Mouse (Mus musculus) liver, embryonic 13.5 days (tissue): ENCODE results near the gene Ano2. TPM values are rescaled to one million over a fixed set of nuclear protein-coding genes. Genes with fewer than 3 reads are reported as not detected.

Experiments used
- ATAC-seq: fragments of 200-750 bp; cut with Nextera tagmentation; 2 replicates; pipeline ENCODE4 v1.8.0; 2017; ENCODE audit warnings: low read depth, mild to moderate bottlenecking, moderate number of reproducible peaks, moderate library complexity
- DNase-seq: peaks from one replicate; pipeline ENCODE4 v3.0.0; 2022
- H3K27ac ChIP-seq: fragments of 300-500 bp; sonication (generic); 2 replicates; pipeline ENCODE4 v1.5.1; 2015; ENCODE audit warnings: moderate library complexity, mild to moderate bottlenecking, inconsistent platforms
- H3K27me3 ChIP-seq: fragments of 300-500 bp; sonication (generic); 2 replicates; pipeline ENCODE4 v1.6.1; 2015; ENCODE audit warnings: mild to moderate bottlenecking, inconsistent platforms
- H3K36me3 ChIP-seq: fragments of 300-500 bp; sonication (generic); 2 replicates; pipeline ENCODE4 v1.6.1; 2015; ENCODE audit warnings: mild to moderate bottlenecking, inconsistent platforms
- H3K4me1 ChIP-seq: fragments of 300-500 bp; sonication (generic); replicated peaks from 2 replicates; pipeline ENCODE4 v1.6.1; 2015; ENCODE audit warnings: inconsistent platforms
- H3K4me2 ChIP-seq: fragments of 300-500 bp; sonication (generic); 2 replicates; pipeline ENCODE4 v1.6.1; 2015; ENCODE audit warnings: inconsistent platforms, mild to moderate bottlenecking, moderate library complexity
- H3K4me3 ChIP-seq: fragments of 300-500 bp; sonication (generic); replicated peaks from 2 replicates; pipeline ENCODE4 v1.5.1; 2015; ENCODE audit warnings: mild to moderate bottlenecking, inconsistent platforms
- H3K9ac ChIP-seq: fragments of 300-500 bp; sonication (generic); 2 replicates; pipeline ENCODE4 v1.6.1; 2015; ENCODE audit warnings: mild to moderate bottlenecking, inconsistent platforms
- H3K9me3 ChIP-seq: fragments of 300-500 bp; sonication (generic); replicated peaks from 2 replicates; pipeline ENCODE4 v1.6.1; 2016; ENCODE audit warnings: inconsistent platforms
- WGBS: fragments of 180-500 bp; shearing (Covaris S2); methylation state at CpG from one replicate; pipeline ENCODE4 v1.1.7; 2015; ENCODE audit not compliant: insufficient replicate concordance; 5-methylcytosine and 5-hydroxymethylcytosine counted together
- polyA plus RNA-seq: library from polyadenylated mRNA; unstranded; fragments of >200 nt; fragmentation: Nextera tagmentation; extraction: Ambion mirVana; gene quantifications from 2 replicates; pipeline ENCODE4 v1.2.1, GENCODE M21; 2015

The Ano2 gene
- polyA plus RNA-seq, 1 experiment from 2014 or later = 0.18 TPM

DNA sequence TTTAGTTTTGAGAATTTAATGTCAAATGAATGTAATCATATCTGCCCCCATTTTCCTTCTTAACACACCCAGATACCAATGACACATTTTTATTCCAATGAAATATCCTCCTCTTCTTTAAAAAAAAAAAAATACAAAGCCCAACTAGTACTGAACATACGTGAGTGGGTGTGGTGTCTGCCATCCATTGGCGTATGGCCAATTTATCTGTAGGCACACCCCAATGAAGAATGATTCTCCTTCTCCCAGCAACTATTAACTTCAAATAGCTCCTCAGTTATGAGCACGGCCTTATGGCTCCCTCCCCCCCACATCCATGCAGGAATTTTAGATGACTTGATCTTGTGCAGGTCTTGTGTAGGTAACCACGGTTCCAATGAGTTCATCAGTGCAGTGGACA, 161.0 kb downstream of the Ano2 start:
- Histone ChIP-seq H3K27ac (no peak overlapping the region), H3K4me2 (no peak overlapping the region), H3K4me3 (no peak overlapping the region), H3K9me3 (no peaks in the 10 kb centered on the region), H3K9ac (no peak overlapping the region), H3K27me3 (no peaks in the 10 kb centered on the region), H3K36me3 (no peaks in the 10 kb centered on the region), H3K4me1 (no peaks in the 10 kb centered on the region)
- 53% methylated on average over 4 of the region's 4 CpGs for WGBS
- ATAC-seq (no peak), DNase-seq (no peak)

DNA sequence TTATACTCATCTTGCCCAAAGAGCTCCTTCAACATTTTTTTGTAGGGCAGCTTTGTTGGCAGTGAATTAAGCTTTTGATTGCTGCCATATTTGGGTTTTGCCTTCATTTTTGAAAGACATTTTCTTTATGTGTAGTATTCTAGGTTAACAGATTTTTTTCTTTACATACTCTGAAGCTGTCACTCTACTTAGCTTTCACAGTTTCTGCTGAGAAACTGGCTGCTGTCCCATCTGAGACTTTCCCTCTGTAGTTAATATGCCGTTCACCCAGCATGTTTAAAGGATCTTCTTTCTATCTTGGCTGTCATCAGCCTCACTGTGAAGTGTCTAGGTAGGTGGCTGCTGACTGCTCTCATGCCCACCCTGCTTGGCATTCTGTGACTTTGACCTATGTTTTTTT, 168.1 kb downstream of the Ano2 start:
- no peak overlapping the region for H3K9ac ChIP-seq
- DNase-seq (no peak), ATAC-seq (no peak)
- no peaks in the 10 kb centered on the region for H3K4me1 ChIP-seq
- no peaks in the 10 kb centered on the region for H3K9me3 ChIP-seq
- H3K27ac ChIP-seq = no peak overlapping the region
- no peaks in the 10 kb centered on the region for H3K36me3 ChIP-seq
- WGBS = 54% methylated on average over 1 of the region's 1 CpGs
- H3K4me3 ChIP-seq = no peak overlapping the region
- no peaks in the 10 kb centered on the region for H3K27me3 ChIP-seq
- H3K4me2 ChIP-seq = no peak overlapping the region

DNA sequence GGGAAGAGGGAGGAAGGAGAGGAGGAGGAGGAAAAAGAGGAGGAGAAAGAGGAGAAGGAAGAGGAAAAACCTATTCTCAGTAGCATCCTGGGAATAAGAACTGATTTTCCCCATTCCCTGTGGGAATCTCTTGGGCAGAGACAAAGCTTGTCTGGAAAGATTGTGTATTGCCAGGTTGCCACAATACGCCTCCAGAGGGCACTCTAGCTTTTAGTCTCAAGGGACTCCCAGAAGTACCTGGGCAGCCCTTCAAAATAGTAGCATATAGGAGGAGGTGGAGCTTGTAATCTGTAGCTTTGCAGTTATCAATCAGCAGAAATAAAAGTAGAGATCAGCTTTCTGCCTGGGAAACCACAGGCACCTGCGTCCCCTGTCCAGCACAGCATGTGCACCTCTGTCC, 178.3 kb downstream of the Ano2 start:
- H3K27ac ChIP-seq = no peak overlapping the region
- no peaks in the 10 kb centered on the region for H3K36me3 ChIP-seq
- H3K4me3 ChIP-seq = no peak overlapping the region
- H3K9me3 ChIP-seq = no peaks in the 10 kb centered on the region
- ATAC-seq (no peak), DNase-seq (no peak)
- no peak overlapping the region for H3K9ac ChIP-seq
- WGBS = 29% methylated on average over 2 of the region's 2 CpGs
- H3K4me2 ChIP-seq = no peak overlapping the region
- H3K4me1 ChIP-seq = no peaks in the 10 kb centered on the region
- H3K27me3 ChIP-seq = no peaks in the 10 kb centered on the region

DNA sequence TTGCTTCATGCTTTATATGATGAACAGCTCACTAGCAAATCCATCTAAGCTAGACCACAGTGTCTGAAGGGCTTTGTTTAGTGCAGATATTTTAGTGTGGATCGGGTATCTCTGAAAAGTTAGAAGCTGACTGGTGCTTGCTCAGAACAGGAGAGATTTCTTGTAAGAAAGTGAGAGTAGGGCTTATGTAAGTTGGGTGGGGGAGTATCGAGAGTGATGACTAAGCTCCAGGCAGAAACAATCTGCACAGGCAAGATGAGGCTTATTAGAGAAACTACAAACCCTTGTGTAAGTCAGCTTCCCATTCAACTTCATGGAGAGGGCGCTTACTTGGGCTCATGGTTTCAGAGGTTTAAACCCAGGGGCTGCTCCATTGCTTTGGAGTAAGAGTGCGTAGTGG, 181.3 kb downstream of the Ano2 start:
- ATAC-seq (no peak), DNase-seq (no peak)
- Histone ChIP-seq H3K27me3 (no peaks in the 10 kb centered on the region), H3K9me3 (no peaks in the 10 kb centered on the region), H3K36me3 (no peaks in the 10 kb centered on the region), H3K9ac (no peak overlapping the region), H3K27ac (no peak overlapping the region), H3K4me2 (no peak overlapping the region), H3K4me1 (no peaks in the 10 kb centered on the region), H3K4me3 (no peak overlapping the region)
- 67% methylated on average over 4 of the region's 4 CpGs for WGBS

DNA sequence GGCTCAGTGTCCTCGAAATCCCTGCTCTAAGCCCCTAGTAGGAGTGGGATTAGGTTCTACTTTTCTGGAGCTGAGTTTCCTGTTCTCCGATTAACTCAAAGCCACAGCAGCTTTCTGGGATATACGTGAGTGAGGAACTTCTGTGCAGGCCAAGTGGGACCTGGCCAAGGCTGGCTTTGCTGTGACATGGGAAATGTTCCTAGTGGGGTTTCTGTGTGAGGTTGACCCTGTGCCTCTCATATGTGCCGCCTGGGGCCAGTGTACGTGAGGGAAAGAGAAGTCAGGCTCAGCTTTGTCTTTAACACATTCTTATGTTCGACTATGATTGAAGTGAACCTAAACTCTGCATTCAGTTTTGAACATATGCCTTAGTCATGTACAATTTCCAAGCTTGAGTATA, 184.5 kb downstream of the Ano2 start:
- ATAC-seq (no peak), DNase-seq (no peak)
- 63% methylated on average over 6 of the region's 6 CpGs for WGBS
- no peak overlapping the region for H3K9ac ChIP-seq
- no peaks in the 10 kb centered on the region for H3K4me1 ChIP-seq
- H3K9me3 ChIP-seq = no peaks in the 10 kb centered on the region
- no peak overlapping the region for H3K4me3 ChIP-seq
- no peaks in the 10 kb centered on the region for H3K36me3 ChIP-seq
- H3K27ac ChIP-seq = no peak overlapping the region
- H3K4me2 ChIP-seq = no peak overlapping the region
- no peaks in the 10 kb centered on the region for H3K27me3 ChIP-seq

DNA sequence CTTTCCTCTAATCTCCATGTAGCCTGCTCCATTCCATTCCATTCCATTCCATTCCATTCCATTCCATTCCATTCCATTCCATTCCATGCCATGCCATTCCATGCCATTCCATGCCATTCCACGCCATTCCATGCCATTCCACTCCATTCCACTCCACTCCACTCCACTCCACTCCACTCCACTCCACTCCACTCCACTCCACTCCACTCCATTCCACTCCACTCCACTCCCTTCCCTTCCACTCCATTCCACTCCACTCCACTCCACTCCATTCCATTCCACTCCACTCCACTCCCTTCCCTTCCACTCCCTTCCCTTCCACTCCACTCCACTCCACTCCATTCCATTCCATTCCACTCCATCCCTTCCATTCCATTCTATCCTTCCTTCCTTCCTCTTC, 186.7 kb downstream of the Ano2 start:
- Histone ChIP-seq H3K27me3 (no peaks in the 10 kb centered on the region), H3K4me1 (no peaks in the 10 kb centered on the region), H3K9ac (no peak overlapping the region), H3K4me3 (no peak overlapping the region), H3K36me3 (no peaks in the 10 kb centered on the region), H3K27ac (no peak overlapping the region), H3K9me3 (no peaks in the 10 kb centered on the region), H3K4me2 (no peak overlapping the region)
- WGBS = 50% methylated on average over 1 of the region's 1 CpGs
- no peak for ATAC-seq
- DNase-seq = no peak

DNA sequence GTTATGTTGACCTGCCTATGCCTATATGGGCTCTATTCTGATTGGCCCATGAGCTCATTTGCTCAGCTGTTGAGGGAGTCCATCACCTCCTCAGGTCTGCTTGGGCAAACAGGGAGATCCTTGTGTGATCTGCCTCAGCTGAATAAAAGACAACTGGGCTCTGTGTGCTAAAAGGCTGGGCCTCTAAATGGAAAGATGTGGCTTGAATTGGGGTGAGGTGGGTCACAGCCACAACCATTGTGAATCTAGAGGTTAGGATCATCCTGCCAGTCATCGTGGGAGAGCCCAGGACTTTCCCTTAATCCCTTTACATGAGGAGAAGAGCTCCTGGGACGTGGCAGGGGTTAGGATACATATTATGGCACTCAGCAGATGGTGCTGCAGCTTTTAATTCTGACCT, 188.5 kb downstream of the Ano2 start:
- no peaks in the 10 kb centered on the region for H3K27me3 ChIP-seq
- 42% methylated on average over 2 of the region's 2 CpGs for WGBS
- no peaks in the 10 kb centered on the region for H3K9me3 ChIP-seq
- H3K4me3 ChIP-seq = no peak overlapping the region
- no peak overlapping the region for H3K27ac ChIP-seq
- no peak overlapping the region for H3K4me2 ChIP-seq
- no peaks in the 10 kb centered on the region for H3K4me1 ChIP-seq
- no peaks in the 10 kb centered on the region for H3K36me3 ChIP-seq
- DNase-seq (no peak), ATAC-seq (no peak)
- H3K9ac ChIP-seq = no peak overlapping the region

DNA sequence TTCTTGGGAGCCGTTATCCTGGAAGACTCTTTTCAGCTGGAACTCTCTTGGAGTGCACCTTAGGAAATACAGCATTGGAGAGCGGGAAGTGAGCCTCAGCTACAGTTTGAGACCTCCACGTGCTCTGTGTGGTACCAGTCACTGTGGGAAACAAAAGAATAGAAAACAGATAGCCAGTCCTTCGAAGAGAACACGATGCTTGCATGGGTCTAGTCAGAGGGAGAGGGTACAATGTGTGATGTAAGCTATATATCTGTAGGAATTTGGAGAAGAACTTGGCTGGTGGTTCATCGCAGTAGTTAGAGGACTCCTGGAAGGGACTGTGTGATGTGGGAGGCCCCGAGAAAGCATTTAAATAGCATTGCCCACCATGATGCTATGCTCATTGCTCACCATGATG, 189.1 kb downstream of the Ano2 start:
- Histone ChIP-seq H3K9me3 (no peaks in the 10 kb centered on the region), H3K4me3 (no peak overlapping the region), H3K4me2 (no peak overlapping the region), H3K9ac (no peak overlapping the region), H3K36me3 (no peaks in the 10 kb centered on the region), H3K4me1 (no peaks in the 10 kb centered on the region), H3K27me3 (no peaks in the 10 kb centered on the region), H3K27ac (no peak overlapping the region)
- 63% methylated on average over 7 of the region's 7 CpGs for WGBS
- DNase-seq = no peak
- no peak for ATAC-seq

DNA sequence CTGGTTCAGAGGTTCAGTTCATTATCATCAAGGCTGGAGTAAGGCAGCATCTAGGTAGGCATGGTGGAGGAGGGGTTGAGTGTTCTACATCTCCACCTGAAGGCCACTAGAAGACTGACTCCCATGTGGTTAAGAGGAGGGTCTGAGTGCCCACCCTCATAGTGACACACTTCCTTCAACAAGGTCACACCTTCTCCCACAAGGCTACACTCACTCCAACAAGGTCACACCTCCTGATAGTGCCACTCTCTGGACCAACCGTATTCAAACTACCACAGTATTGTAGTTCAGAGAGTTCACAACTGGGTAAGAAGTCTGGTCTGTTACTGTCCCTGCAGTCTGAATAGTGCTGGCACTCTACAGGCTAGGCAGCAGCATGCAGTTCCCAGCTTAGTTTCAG, 198.4 kb downstream of the Ano2 start:
- Histone ChIP-seq H3K27me3 (no peaks in the 10 kb centered on the region), H3K9ac (no peak overlapping the region), H3K36me3 (no peaks in the 10 kb centered on the region), H3K4me2 (no peak overlapping the region), H3K9me3 (no peaks in the 10 kb centered on the region), H3K4me1 (no peaks in the 10 kb centered on the region), H3K4me3 (no peak overlapping the region), H3K27ac (no peak overlapping the region)
- ATAC-seq (no peak), DNase-seq (no peak)
- 65% methylated on average over 1 of the region's 1 CpGs for WGBS

DNA sequence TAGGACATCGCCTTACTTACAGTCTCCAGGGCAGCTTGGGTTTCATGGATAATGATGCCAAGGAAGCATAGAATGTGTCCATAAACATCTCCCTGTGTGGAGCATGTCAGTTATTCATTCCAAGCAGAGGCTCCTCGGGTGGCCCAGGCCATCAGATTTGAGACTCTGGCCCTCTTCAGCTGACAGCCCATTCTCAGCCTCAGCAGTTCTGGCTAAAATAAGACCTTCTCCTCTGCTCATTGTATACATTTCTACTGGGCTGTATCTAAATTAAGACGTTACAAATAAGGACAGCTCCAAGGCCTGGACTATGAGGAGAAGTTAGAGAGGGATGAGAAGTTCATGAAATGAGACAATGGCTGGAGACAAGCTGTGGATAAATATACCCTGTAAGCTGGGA, 204.1 kb downstream of the Ano2 start:
- Histone ChIP-seq H3K9ac (no peak overlapping the region), H3K4me1 (no peaks in the 10 kb centered on the region), H3K4me2 (no peak overlapping the region), H3K27ac (no peak overlapping the region), H3K4me3 (no peak overlapping the region), H3K9me3 (no peaks in the 10 kb centered on the region), H3K36me3 (no peaks in the 10 kb centered on the region), H3K27me3 (no peaks in the 10 kb centered on the region)
- WGBS = 49% methylated on average over 3 of the region's 3 CpGs
- DNase-seq (no peak), ATAC-seq (no peak)

DNA sequence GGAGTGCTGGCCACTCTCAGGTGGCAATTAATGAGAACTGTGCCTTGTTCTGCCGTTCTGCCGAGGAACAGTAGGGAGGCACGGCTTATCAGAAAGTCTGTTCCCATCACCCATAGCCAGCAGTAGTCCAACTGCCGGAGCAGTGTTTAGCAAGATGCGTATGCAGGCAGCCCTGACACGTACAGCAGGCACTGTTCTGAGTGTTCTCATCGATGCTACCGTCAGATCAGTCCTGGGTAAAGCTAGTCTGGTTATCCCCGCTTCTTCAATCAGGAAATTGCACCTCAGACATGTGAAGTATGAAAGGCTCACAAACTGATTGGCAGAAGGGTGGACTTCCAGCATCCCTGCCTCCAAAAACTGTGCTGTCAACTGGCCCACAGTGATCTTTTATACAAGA, 224.2 kb downstream of the Ano2 start:
- no peak overlapping the region for H3K27ac ChIP-seq
- no peak for ATAC-seq
- no peaks in the 10 kb centered on the region for H3K9me3 ChIP-seq
- no peak overlapping the region for H3K4me2 ChIP-seq
- H3K4me3 ChIP-seq = no peak overlapping the region
- no peak for DNase-seq
- H3K36me3 ChIP-seq = no peaks in the 10 kb centered on the region
- no peak overlapping the region for H3K9ac ChIP-seq
- WGBS = 57% methylated on average over 9 of the region's 9 CpGs
- no peaks in the 10 kb centered on the region for H3K27me3 ChIP-seq
- no peaks in the 10 kb centered on the region for H3K4me1 ChIP-seq

DNA sequence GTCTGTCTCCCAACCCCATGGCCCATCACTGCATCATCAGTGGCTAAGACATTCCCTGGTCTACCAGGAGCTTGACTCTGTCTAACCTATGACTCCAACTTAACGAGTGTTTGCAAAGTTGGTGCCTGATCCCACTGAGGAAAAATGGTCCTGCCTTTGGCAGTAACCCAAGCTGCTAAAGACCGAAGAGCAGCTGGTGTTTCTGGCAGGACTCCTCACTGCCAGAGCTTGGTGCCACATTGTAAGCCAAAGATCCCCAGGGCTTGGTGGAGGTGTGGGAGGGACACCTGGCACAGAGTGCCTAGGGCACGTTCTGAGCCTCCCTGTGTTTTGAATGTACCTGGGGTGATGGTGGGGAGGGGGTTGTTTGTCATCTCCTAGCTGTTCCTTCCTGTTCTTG, 232.5 kb downstream of the Ano2 start:
- no peak overlapping the region for H3K4me2 ChIP-seq
- no peak overlapping the region for H3K9ac ChIP-seq
- no peak overlapping the region for H3K27ac ChIP-seq
- ATAC-seq (no peak), DNase-seq (no peak)
- H3K4me3 ChIP-seq = no peak overlapping the region
- H3K9me3 ChIP-seq = no peaks in the 10 kb centered on the region
- WGBS = 64% methylated on average over 3 of the region's 3 CpGs
- no peaks in the 10 kb centered on the region for H3K4me1 ChIP-seq
- H3K27me3 ChIP-seq = no peaks in the 10 kb centered on the region
- no peaks in the 10 kb centered on the region for H3K36me3 ChIP-seq

DNA sequence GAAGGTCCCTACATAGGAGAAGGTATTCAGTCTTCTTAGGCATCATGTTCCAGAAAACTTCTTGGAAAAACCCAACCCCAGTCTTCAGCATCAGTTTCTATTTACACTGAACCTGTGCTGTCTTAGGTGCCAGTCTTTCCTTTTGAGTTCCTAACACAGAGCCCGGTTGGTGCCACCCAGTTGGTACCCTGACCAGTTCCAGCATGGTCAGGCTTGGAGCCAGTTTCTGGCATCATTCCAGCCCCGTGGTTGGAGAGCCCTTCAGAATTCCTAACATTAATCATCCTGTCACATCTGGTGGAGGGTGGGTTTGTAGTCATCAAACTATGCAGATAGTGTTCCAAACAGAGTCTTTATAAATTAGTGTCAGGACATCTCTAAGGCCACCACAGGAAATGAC, 234.8 kb downstream of the Ano2 start:
- H3K4me1 ChIP-seq = no peaks in the 10 kb centered on the region
- 45% methylated on average over 2 of the region's 2 CpGs for WGBS
- H3K27ac ChIP-seq = no peak overlapping the region
- H3K27me3 ChIP-seq = no peaks in the 10 kb centered on the region
- ATAC-seq (no peak), DNase-seq (no peak)
- H3K9me3 ChIP-seq = no peaks in the 10 kb centered on the region
- H3K4me2 ChIP-seq = no peak overlapping the region
- no peaks in the 10 kb centered on the region for H3K36me3 ChIP-seq
- no peak overlapping the region for H3K9ac ChIP-seq
- no peak overlapping the region for H3K4me3 ChIP-seq
